Mouse (Mus musculus) ES-Bruce4 (cell line): Measurements from ENCODE around the gene Shprh. TPM values are rescaled to one million over a fixed set of nuclear protein-coding genes. Genes with fewer than 3 reads are reported as not detected.
"Not testable (repeated sequence)": the region's sequence is repeated elsewhere in the genome, so short reads cannot be mapped to it uniquely, and the experiment has no call there.

Source experiments
- H3K27ac ChIP-seq: 2 replicates; pipeline ENCODE4 v1.5.1; 2012; ENCODE audit warnings: low read length, inconsistent platforms; ENCODE audit not compliant: insufficient read depth
- H3K27me3 ChIP-seq: 2 replicates; pipeline ENCODE4 v1.6.1; 2012; ENCODE audit warnings: mild to moderate bottlenecking, low read length, inconsistent platforms; ENCODE audit not compliant: control insufficient read depth, poor library complexity, insufficient read depth, severe bottlenecking
- H3K36me3 ChIP-seq: 2 replicates; pipeline ENCODE4 v1.6.1; 2012; ENCODE audit warnings: inconsistent platforms, mild to moderate bottlenecking, low read length, moderate library complexity; ENCODE audit not compliant: control insufficient read depth, poor library complexity, insufficient read depth, severe bottlenecking
- H3K4me1 ChIP-seq: one replicate; pipeline ENCODE4 v1.8.1; 2011; ENCODE audit warnings: low read length; ENCODE audit not compliant: control insufficient read depth, insufficient read depth
- H3K4me3 ChIP-seq: 2 replicates; pipeline ENCODE4 v1.5.1; 2011; ENCODE audit warnings: low read depth, mild to moderate bottlenecking, low read length
- H3K9ac ChIP-seq: 2 replicates; pipeline ENCODE4 v1.6.1; 2012; ENCODE audit warnings: low read depth, mild to moderate bottlenecking, inconsistent platforms; ENCODE audit not compliant: poor library complexity, severe bottlenecking
- H3K9me3 ChIP-seq: replicated peaks from 2 replicates; pipeline ENCODE4 v1.6.1; 2012; ENCODE audit warnings: mild to moderate bottlenecking, low read length, inconsistent platforms; ENCODE audit not compliant: control insufficient read depth, poor library complexity, insufficient read depth, severe bottlenecking
- CTCF ChIP-seq: IDR thresholded peaks from one replicate; pipeline ENCODE4 v1.8.1; 2011; ENCODE audit warnings: low read depth, low read length
- EP300 ChIP-seq: IDR thresholded peaks from 2 replicates; pipeline ENCODE4 v1.6.1; 2011; ENCODE audit warnings: low read depth, low read length; ENCODE audit not compliant: insufficient read depth
- POLR2A ChIP-seq: IDR thresholded peaks from one replicate; pipeline ENCODE4 v1.8.1; 2011; ENCODE audit warnings: low read length; ENCODE audit not compliant: insufficient read depth
- polyA plus RNA-seq: library from polyadenylated mRNA; stranded (reverse); fragments of >200 nt; gene quantifications from 2 replicates; pipeline ENCODE4 v1.2.4, GENCODE M21; 2011; ENCODE audit warnings: low read depth; ENCODE audit not compliant: missing spikeins, insufficient read depth, insufficient read length

Gene Shprh
- polyA plus RNA-seq, 1 experiment = 33.8 TPM

DNA sequence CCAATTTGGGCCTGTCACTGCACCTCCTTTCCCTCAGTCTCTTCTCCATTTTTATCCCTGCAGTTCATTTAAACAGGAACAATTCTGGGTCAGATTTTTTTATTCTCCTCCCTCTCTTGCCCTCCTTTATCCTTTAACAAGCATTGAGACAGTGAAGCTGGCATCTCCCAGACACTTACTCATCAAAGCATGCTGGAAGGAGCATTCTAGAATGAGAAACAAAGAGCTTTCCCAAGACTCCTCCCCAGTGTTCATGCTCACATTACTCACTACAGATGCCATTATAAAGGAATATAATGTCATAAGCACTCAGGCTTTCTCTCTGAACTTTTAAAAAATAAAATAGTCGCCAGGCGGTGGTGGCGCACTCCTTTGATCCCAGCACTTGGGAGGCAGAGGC, 77.2 kb downstream of the Shprh start:
- H3K36me3 ChIP-seq = no peaks in the 10 kb centered on the region
- no peak overlapping the region for H3K4me3 ChIP-seq
- TF ChIP-seq EP300 (no peak), POLR2A (no peak), CTCF (no peak)
- no peaks in the 10 kb centered on the region for H3K9me3 ChIP-seq
- H3K27me3 ChIP-seq = no peaks in the 10 kb centered on the region
- H3K27ac ChIP-seq = no peak overlapping the region
- peaks cover 8% of the 10 kb centered on the region for H3K4me1 ChIP-seq
- H3K9ac ChIP-seq = no peak overlapping the region

DNA sequence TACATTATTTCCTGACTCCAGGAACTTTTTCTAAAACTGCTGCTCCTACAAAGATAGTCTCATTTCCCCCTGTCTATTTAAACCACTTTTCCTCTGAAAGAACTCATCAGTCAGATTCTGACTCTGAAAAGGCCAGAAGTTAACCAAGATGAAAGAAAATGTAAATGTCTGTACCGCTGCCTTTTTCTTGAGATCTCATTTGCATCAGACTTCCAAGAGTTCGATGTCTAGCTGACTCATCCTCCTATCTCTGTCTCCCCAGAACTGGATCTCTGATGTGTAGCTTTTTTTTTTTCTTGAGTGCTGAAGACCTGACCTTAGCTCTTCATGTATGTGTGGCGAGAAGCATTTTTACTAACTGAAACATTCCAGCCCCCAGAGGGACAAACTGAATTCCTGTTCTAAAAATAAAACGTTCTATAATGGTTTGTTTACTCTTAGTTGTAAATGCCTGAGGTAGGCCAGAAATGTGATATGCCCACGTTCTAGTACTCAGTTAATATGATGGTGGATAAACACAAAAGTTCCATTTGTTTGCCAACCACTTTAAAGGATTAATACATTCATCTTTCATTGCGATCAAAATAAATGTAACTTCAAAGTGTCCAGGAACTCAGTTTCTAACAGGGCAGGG, 80.4 kb downstream of the Shprh start:
- Histone ChIP-seq H3K27me3 (no peaks in the 10 kb centered on the region), H3K4me1 (peaks cover 8% of the 10 kb centered on the region), H3K4me3 (no peak overlapping the region), H3K36me3 (no peaks in the 10 kb centered on the region), H3K9ac (no peak overlapping the region), H3K9me3 (no peaks in the 10 kb centered on the region), H3K27ac (peak overlapping the region; percentile 44; the same call in 1 of the 2 replicates)
- TF ChIP-seq EP300 (no peak), CTCF (no peak), POLR2A (no peak)

DNA sequence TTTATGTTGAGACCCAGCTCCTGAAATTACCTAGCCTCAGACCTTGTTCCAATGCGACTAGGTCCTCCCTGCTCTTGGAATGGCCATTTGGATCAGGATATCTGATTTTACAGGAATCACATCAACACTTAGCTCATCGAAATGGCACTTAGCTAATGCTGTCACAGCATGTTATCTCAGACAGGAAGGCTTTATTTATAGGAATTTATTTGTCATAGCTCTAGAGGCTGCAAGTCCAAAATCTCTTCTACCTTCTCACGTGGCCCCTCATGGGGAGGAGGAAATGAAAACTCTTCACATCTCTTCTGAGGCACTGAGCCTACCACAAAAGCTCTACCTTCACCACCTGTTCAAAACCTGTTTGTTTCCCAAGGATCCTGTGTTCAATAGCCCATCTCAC, 84.0 kb downstream of the Shprh start:
- Histone ChIP-seq H3K27me3 (no peaks in the 10 kb centered on the region), H3K9me3 (no peaks in the 10 kb centered on the region), H3K27ac (no peak overlapping the region), H3K4me1 (peaks cover 6% of the 10 kb centered on the region), H3K36me3 (no peaks in the 10 kb centered on the region), H3K9ac (no peak overlapping the region), H3K4me3 (no peak overlapping the region)
- no peak for TF ChIP-seq CTCF
- no peak for TF ChIP-seq EP300
- no peak for TF ChIP-seq POLR2A

DNA sequence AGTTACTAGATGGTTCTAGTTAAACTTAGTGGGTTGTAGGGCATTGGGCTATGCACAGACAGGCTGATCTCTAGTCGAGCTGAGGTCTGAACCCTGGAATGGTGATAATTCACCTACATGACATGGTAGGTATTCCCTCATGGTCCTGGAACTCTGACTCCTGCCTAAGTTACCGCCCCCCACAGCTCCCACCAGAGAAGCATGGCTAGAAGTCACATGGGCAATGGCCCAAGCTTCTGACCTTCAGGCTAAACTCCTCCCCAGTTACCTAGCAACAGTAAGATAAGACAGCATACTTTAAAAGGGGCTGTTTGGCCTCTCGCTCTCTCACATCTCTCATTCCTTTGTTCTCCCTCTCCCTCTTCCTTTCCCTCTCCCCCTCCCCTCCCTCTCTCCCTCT, 93.8 kb downstream of the Shprh start:
- H3K27me3 ChIP-seq, H3K9me3 ChIP-seq, H3K27ac ChIP-seq, H3K4me3 ChIP-seq, H3K9ac ChIP-seq, H3K36me3 ChIP-seq, H3K4me1 ChIP-seq: not testable (repeated sequence)

DNA sequence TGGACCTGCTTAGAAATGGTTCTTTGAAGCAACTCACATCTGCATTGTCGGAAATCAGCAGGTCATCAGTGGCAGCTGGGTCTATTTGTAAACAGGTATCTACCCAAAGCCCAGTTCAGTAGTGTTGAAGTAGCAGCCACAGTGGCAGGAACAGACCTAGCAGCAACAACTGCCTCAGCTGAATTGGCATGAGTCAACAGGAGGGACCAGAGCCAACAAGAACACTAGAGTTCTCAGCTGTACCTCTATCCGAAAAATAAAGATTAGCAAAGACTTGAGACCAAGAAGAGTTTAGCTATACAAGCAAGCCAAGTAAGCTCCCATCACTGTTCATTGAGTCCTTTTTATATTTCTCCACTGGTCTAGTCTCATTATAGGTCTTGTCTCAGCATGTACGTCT, 99.0 kb downstream of the Shprh start:
- TF ChIP-seq EP300 = no peak
- TF ChIP-seq POLR2A = no peak
- TF ChIP-seq CTCF = no peak
- no peaks in the 10 kb centered on the region for H3K4me1 ChIP-seq
- no peak overlapping the region for H3K27ac ChIP-seq

DNA sequence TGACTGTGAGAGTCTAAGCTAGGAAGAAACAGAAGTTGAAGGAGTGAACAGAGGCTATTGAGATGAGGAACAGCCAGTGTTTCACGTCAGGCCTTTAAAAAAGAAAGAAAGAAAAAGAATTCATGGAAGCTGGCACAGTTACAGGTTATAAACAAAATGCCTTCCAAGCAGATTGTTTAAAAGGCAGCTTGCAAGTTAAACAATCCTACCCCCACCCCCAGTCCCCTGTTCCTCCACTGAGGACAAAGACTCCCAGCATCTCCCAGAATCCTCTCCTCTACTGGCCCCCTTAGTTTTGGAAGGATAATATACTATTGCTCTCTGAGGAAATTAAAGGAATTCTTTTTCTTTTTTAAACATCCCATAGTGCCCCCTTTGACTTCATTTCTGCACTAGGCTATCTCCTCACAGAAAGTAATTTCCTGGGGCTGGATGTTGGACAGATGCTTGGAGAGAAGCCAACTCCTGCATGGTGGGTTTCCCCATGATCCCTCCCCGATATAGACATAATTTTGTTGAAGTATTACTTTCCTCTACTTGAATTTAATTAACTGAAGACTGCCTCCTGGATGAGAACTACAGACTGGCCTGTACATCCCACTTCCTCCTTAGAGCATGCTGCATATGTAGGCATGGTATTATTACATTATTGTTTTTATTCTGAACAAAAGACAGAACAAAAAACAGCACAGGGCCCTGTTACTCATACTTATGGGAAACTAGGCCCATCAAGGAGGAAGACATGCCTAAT, 101.2 kb downstream of the Shprh start:
- no peaks in the 10 kb centered on the region for H3K4me1 ChIP-seq
- no peak overlapping the region for H3K9ac ChIP-seq
- H3K27me3 ChIP-seq = no peaks in the 10 kb centered on the region
- no peak overlapping the region for H3K4me3 ChIP-seq
- H3K9me3 ChIP-seq = peaks cover 5% of the 10 kb centered on the region; the same call in 1 of the 2 replicates
- TF ChIP-seq CTCF (no peak), POLR2A (no peak), EP300 (no peak)
- no peaks in the 10 kb centered on the region for H3K36me3 ChIP-seq
- no peak overlapping the region for H3K27ac ChIP-seq

More for the DNA sequence above, 99.0 kb downstream of the Shprh start:
- Histone ChIP-seq H3K4me3 (no peak overlapping the region), H3K9me3 (no peaks in the 10 kb centered on the region), H3K9ac (no peak overlapping the region), H3K36me3 (no peaks in the 10 kb centered on the region), H3K27me3 (no peaks in the 10 kb centered on the region)

DNA sequence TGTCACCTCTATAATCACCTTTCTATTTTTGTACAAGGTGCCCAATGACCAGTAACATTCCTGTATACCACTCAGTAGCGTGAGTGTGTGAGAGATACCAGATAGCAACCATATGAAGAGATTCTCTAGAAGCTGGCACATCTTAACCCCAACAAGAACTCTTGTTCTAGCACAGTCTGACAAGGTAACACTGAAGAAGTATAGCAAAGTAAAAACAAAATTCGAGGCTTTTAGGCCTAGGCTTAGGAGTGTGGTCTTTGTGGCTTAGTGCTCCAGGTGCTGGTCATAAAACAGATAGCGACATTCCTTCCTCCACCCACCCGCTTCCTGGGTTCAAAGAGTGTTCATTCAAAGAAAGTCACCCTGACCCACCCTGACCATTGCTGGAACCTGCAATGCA, 104.4 kb downstream of the Shprh start:
- not testable (repeated sequence) for H3K4me3 ChIP-seq, H3K9me3 ChIP-seq, H3K4me1 ChIP-seq, H3K36me3 ChIP-seq, H3K27me3 ChIP-seq, H3K9ac ChIP-seq
- H3K27ac ChIP-seq = peak overlapping the region; percentile 44; the same call in 1 of the 2 replicates
